Comparison of ENCODE assay signal across 10 mouse cellular contexts in genomic region chr19:10038910-10039309, GRCm38 (mm10). TPM values are rescaled to one million over a fixed set of nuclear protein-coding genes. Genes with fewer than 3 reads are reported as not detected.
DNase-seq lines count a peak whose midpoint lies in the region; ATAC-seq and TF ChIP-seq lines count a peak whose summit lies in the region.
"Had no signal": no experiment of that assay in that cellular context is flagged by ENCODE, and none has a peak within 500 bp of the region (broad histone marks: within the 10 kb centered on the region; RNA-seq: fewer than 3 reads in every experiment).

No protein-coding gene starts in this region.

- peaks cover 17% of the 10 kb centered on the region; the same call in 1 of the 2 replicates for H3K4me1 ChIP-seq in hindbrain, postnatal 0 days (ENCODE audit: insufficient read depth, low read length)
- peaks cover 37% of the 10 kb centered on the region for H3K4me1 ChIP-seq in hindbrain, embryonic 13.5 days (replicated peaks)
- H3K4me1 ChIP-seq in intestine, embryonic 15.5 days (replicated peaks) = peaks cover 33% of the 10 kb centered on the region
- H3K4me1 ChIP-seq in lung, postnatal 0 days (ENCODE audit: insufficient read depth, low read depth, low read length) = peaks cover 26% of the 10 kb centered on the region; the same call in 1 of the 2 replicates

- H3K36me3 ChIP-seq in hindbrain, postnatal 0 days (ENCODE audit: insufficient read depth, low read length) = no peaks in the 10 kb centered on the region
- H3K36me3 ChIP-seq in hindbrain, embryonic 13.5 days = no peaks in the 10 kb centered on the region
- H3K36me3 ChIP-seq in intestine, embryonic 15.5 days = no peaks in the 10 kb centered on the region
- no peaks in the 10 kb centered on the region for H3K36me3 ChIP-seq in lung, postnatal 0 days (ENCODE audit: insufficient read depth, low read length)

- H3K27ac ChIP-seq in hindbrain, postnatal 0 days = no peak overlapping the region
- no peak overlapping the region for H3K27ac ChIP-seq in hindbrain, embryonic 13.5 days
- H3K27ac ChIP-seq in intestine, embryonic 15.5 days = no peak overlapping the region
- peak overlapping the region; percentile 90 for H3K27ac ChIP-seq in lung, postnatal 0 days (ENCODE audit: low read length)

- no peak overlapping the region for H3K4me2 ChIP-seq in hindbrain, postnatal 0 days (ENCODE audit: low read depth, low read length)
- no peak overlapping the region for H3K4me2 ChIP-seq in hindbrain, embryonic 13.5 days
- H3K4me2 ChIP-seq in intestine, embryonic 15.5 days (replicated peaks) = peak overlapping the region; percentile 15; the same call in 1 of the 2 replicates
- H3K4me2 ChIP-seq in lung, postnatal 0 days (replicated peaks; ENCODE audit: low read depth, low read length) = 0 out of 2 replicates have a peak overlapping the region, but pooled peaks have one; percentile 19

- H3K4me3 ChIP-seq in hindbrain, postnatal 0 days (ENCODE audit: low read length) = no peak overlapping the region
- no peak overlapping the region for H3K4me3 ChIP-seq in hindbrain, embryonic 13.5 days
- H3K4me3 ChIP-seq in intestine, embryonic 15.5 days (replicated peaks) = no peak overlapping the region
- no peak overlapping the region for H3K4me3 ChIP-seq in lung, postnatal 0 days (ENCODE audit: low read depth, low read length)

- DNase-seq in hindbrain, postnatal 0 days (ENCODE audit: low spot score) = peak; percentile 56
- peak; percentile 63 to 64 for DNase-seq in cerebellum, postnatal 10 days
- DNase-seq in lung, postnatal 0 days (ENCODE audit: low spot score) = peak; percentile 93
- DNase-seq in thymus, postnatal 36 days = no peak
- DNase-seq in thymus, postnatal 4 days = no peak
- DNase-seq in adrenal gland, adult 8-10 months = no peak
- DNase-seq: embryo, embryonic 11 days had no signal

- peak; percentile 87 for TF ChIP-seq EP300 in lung, postnatal 0 days (IDR thresholded peaks at IDR 0.05)

- no peak for TF ChIP-seq CTCF in hindbrain, postnatal 0 days (IDR thresholded peaks at IDR 0.05; ENCODE audit: low read depth)
- 0 out of 2 replicates have a peak, but pooled peaks have one; percentile 11 for TF ChIP-seq CTCF in lung, postnatal 0 days (IDR thresholded peaks at IDR 0.05)

- no peak for ATAC-seq in hindbrain, postnatal 0 days
- ATAC-seq in hindbrain, embryonic 13.5 days (ENCODE audit: low FRiP score) = no peak
- ATAC-seq in intestine, embryonic 15.5 days = no peak
- ATAC-seq in lung, postnatal 0 days = peak; percentile 61

- no peaks in the 10 kb centered on the region for H3K27me3 ChIP-seq in hindbrain, postnatal 0 days (ENCODE audit: insufficient read depth, low read length)
- H3K27me3 ChIP-seq in hindbrain, embryonic 13.5 days = peaks cover 18% of the 10 kb centered on the region
- H3K27me3 ChIP-seq in intestine, embryonic 15.5 days (replicated peaks) = no peaks in the 10 kb centered on the region
- H3K27me3 ChIP-seq in lung, postnatal 0 days (replicated peaks; ENCODE audit: insufficient read depth, low read length) = no peaks in the 10 kb centered on the region

- H3K9ac ChIP-seq in hindbrain, postnatal 0 days (replicated peaks; ENCODE audit: low read length) = no peak overlapping the region
- H3K9ac ChIP-seq in hindbrain, embryonic 13.5 days = no peak overlapping the region
- no peak overlapping the region for H3K9ac ChIP-seq in intestine, embryonic 15.5 days
- no peak overlapping the region for H3K9ac ChIP-seq in lung, postnatal 0 days (replicated peaks; ENCODE audit: low read depth)

- WGBS in hindbrain, postnatal 0 days = 25% methylated on average over 3 of the region's 3 CpGs
- WGBS in hindbrain, embryonic 13.5 days = 21% methylated on average over 3 of the region's 3 CpGs
- 25% methylated on average over 3 of the region's 3 CpGs for WGBS in intestine, embryonic 15.5 days
- 9% methylated on average over 3 of the region's 3 CpGs for WGBS in lung, postnatal 0 days

- no peaks in the 10 kb centered on the region for H3K9me3 ChIP-seq in hindbrain, postnatal 0 days (ENCODE audit: low read length)
- H3K9me3 ChIP-seq in hindbrain, embryonic 13.5 days = no peaks in the 10 kb centered on the region
- H3K9me3 ChIP-seq in intestine, embryonic 15.5 days = no peaks in the 10 kb centered on the region
- H3K9me3 ChIP-seq in lung, postnatal 0 days (ENCODE audit: low read length) = no peaks in the 10 kb centered on the region
- H3K9me3 ChIP-seq: G1E had no signal

RNA-seq across cellular contexts. Expression of gene Fads3, which starts 2.5 kb away (rescaled TPM):
- 52.5 and 59.0 TPM in 2 replicates for total RNA-seq in hindbrain, postnatal 0 days (2014; rRNA removed)
- polyA plus RNA-seq in hindbrain, postnatal 0 days (2015; fragmentation: Nextera tagmentation; extraction: Ambion mirVana) = 35.1 and 37.4 TPM in 2 replicates
- 15.2 and 18.0 TPM in 2 replicates for polyA plus RNA-seq in hindbrain, embryonic 13.5 days (2015; fragmentation: Nextera tagmentation; extraction: Ambion mirVana)
- 15.1 and 16.3 TPM in 2 replicates for polyA plus RNA-seq in intestine, embryonic 15.5 days (2015; fragmentation: Nextera tagmentation; extraction: Ambion mirVana)
- polyA plus RNA-seq in lung, postnatal 0 days (2015; fragmentation: Nextera tagmentation; extraction: Ambion mirVana) = 79.6 and 96.1 TPM in 2 replicates
- total RNA-seq in adrenal gland, adult 8-10 months (2022) = 10 to 100 TPM in 3 of 4 experiments, 1 to 10 TPM in 1; 9.9 to 55.1 (median 22.0) TPM

RNA-seq across cellular contexts. Expression of gene Rab3il1, which starts 37.4 kb away (rescaled TPM):
- total RNA-seq in hindbrain, postnatal 0 days (2014; rRNA removed) = 19.7 and 23.0 TPM in 2 replicates
- 20.1 and 22.2 TPM in 2 replicates for polyA plus RNA-seq in hindbrain, postnatal 0 days (2015; fragmentation: Nextera tagmentation; extraction: Ambion mirVana)
- 22.6 and 25.1 TPM in 2 replicates for polyA plus RNA-seq in hindbrain, embryonic 13.5 days (2015; fragmentation: Nextera tagmentation; extraction: Ambion mirVana)
- 34.7 and 35.0 TPM in 2 replicates for polyA plus RNA-seq in intestine, embryonic 15.5 days (2015; fragmentation: Nextera tagmentation; extraction: Ambion mirVana)
- 23.8 and 25.9 TPM in 2 replicates for polyA plus RNA-seq in lung, postnatal 0 days (2015; fragmentation: Nextera tagmentation; extraction: Ambion mirVana)
- 10 to 100 TPM in 2 of 4 experiments, 1 to 10 TPM in 2; 6.5 to 13.3 (median 9.5) TPM for total RNA-seq in adrenal gland, adult 8-10 months (2022)

RNA-seq across cellular contexts. Expression of gene Best1, which starts 37.5 kb away (rescaled TPM):
- 0.86 and 1.5 TPM in 2 replicates for total RNA-seq in hindbrain, postnatal 0 days (2014; rRNA removed)
- polyA plus RNA-seq in hindbrain, postnatal 0 days (2015; fragmentation: Nextera tagmentation; extraction: Ambion mirVana) = 2.6 and 3.0 TPM in 2 replicates
- 1.5 and 1.7 TPM in 2 replicates for polyA plus RNA-seq in hindbrain, embryonic 13.5 days (2015; fragmentation: Nextera tagmentation; extraction: Ambion mirVana)
- 0.50 and 0.58 TPM in 2 replicates for polyA plus RNA-seq in intestine, embryonic 15.5 days (2015; fragmentation: Nextera tagmentation; extraction: Ambion mirVana)
- 2.0 and 2.3 TPM in 2 replicates for polyA plus RNA-seq in lung, postnatal 0 days (2015; fragmentation: Nextera tagmentation; extraction: Ambion mirVana)
- total RNA-seq in adrenal gland, adult 8-10 months (2022) = 1 to 10 TPM in 1 of 4 experiments, under 1 TPM in 3; 0.15 to 1.0 (median 0.44) TPM

RNA-seq across cellular contexts. Expression of gene Fth1, which starts 58.5 kb away (rescaled TPM):
- total RNA-seq in hindbrain, postnatal 0 days (2014; rRNA removed) = 301 and 443 TPM in 2 replicates
- 2,616 and 2,786 TPM in 2 replicates for polyA plus RNA-seq in hindbrain, postnatal 0 days (2015; fragmentation: Nextera tagmentation; extraction: Ambion mirVana)
- polyA plus RNA-seq in hindbrain, embryonic 13.5 days (2015; fragmentation: Nextera tagmentation; extraction: Ambion mirVana) = 1,535 and 1,618 TPM in 2 replicates
- polyA plus RNA-seq in intestine, embryonic 15.5 days (2015; fragmentation: Nextera tagmentation; extraction: Ambion mirVana) = 1,893 and 1,941 TPM in 2 replicates
- polyA plus RNA-seq in lung, postnatal 0 days (2015; fragmentation: Nextera tagmentation; extraction: Ambion mirVana) = 3,752 and 3,783 TPM in 2 replicates
- 1,000 to 10,000 TPM; 2,860 to 3,469 (median 3,019) TPM for total RNA-seq in adrenal gland, adult 8-10 months (2022)

Comparison
In these comparisons a context has a peak if more than half of its experiments do, and no peak if none do; other contexts are left out.
1. DNase-seq: peak in hindbrain, postnatal 0 days (single experiment), cerebellum, postnatal 10 days (2 of 2) and lung, postnatal 0 days (single experiment); none in thymus, postnatal 36 days (0 of 2), thymus, postnatal 4 days (single experiment) and adrenal gland, adult 8-10 months (single experiment).
2. H3K4me2 ChIP-seq: peak in intestine, embryonic 15.5 days (single experiment) and lung, postnatal 0 days (single experiment); none in hindbrain, postnatal 0 days (single experiment) and hindbrain, embryonic 13.5 days (single experiment).